Mouse (Mus musculus): Measurements from ENCODE around the gene Lat2. TPM values are rescaled to one million over a fixed set of nuclear protein-coding genes. Genes with fewer than 3 reads are reported as not detected.
"Not testable (repeated sequence)": the region's sequence is repeated elsewhere in the genome, so short reads cannot be mapped to it uniquely, and the experiment has no call there.

Lat2 gene
- 1 to 10 TPM in 1 of 2 experiments, under 1 TPM in 1; 0.87 to 1.2 TPM for total RNA-seq (2021)
- long read RNA-seq, experiment 1: 0 reads
- long read RNA-seq, experiment 2, partial matches to known transcripts: 0 of 1 reads
- long read RNA-seq, experiment 2, other reads (novel, unspliced or antisense): 1 of 1 reads

DNA sequence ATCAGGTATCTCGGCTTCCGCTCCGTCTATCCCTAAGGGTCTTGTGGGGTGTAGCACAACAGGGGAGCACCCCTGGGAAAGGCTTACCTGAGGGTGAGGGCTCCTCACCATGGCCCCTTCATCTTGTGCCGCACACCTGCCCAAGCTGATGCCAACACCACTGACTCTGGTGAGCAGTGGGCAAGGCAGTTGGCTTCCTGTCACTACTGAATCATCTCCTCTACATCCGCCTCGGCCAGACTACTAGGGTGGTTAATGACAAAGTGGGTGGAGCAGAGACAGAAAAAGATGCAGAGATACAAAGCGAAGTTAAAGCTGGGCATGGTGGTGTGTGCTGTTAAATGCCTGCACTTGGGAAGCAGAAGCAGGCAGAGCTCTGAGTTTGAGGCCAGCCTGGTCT lies at the start of gene Lat2:
Gene Lat2, minus strand, starts transcription at position 224 of the 400 bp plus-strand sequence.
- intact Hi-C loops (cut with DNase I): loop anchor here (5.0 to 10.0 kb wide), 2 partner anchors 123 to 240 kb away; no protein-coding TSS in a partner anchor
- 0 out of 2 replicates have a peak within 1 kb of the TSS, but pooled peaks have one; percentile 5 for H3K27ac ChIP-seq
- DNase-seq: no peak
- TF ChIP-seq CTCF (IDR thresholded peaks at IDR 0.05): no peak
- H3K4me3 ChIP-seq: peak within 1 kb of the TSS; percentile 2; the same call in 1 of the 2 replicates

DNA sequence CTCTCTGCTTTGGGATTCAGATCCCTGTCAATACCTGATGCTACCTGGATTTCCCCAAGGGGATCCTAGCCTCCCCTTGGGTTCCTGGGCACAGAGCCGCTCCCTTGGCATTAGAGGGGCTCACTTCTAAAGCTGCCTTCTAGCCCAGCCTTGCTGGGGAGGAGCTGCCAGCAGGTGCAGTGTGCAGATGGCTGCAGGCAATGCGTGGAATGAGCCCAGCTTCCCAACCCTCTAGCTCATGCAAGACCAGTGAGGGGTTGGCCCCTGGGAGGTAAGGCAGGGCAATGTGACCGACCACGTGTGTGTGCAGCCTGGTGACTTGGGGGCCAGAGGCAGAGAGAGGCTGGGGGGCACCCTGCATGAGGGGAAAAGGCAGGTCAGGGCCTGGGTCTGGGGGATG lies 41.9 kb upstream of the Lat2 start:
- Histone ChIP-seq H3K27ac (no peak overlapping the region), H3K4me3 (no peak overlapping the region)
- intact Hi-C loops (cut with DNase I): no loop called here
- TF ChIP-seq CTCF (IDR thresholded peaks at IDR 0.05): no peak
- no peak for DNase-seq

DNA sequence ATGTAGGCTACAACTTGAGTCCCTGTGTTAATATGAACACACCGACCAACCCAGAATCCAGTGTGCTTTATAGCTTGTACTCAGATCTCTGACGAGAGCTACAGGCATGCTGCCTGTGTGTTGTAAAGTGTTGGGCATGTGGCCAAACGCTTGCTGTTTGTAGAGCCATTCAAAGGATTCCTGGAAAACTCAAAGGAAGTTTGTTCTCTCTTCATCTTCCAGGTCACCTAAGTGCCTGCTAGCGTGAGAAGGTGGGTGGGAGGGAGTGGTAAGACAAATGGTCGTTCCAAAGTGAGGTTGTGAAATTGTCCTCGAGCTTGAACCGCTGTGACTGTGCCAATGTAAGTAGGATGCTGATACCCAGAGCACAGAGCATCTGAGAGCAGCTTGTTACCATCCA lies 37.2 kb upstream of the Lat2 start:
- Histone ChIP-seq H3K4me3 (no peak overlapping the region), H3K27ac (no peak overlapping the region)
- intact Hi-C loops (cut with DNase I): no loop called here
- no peak for TF ChIP-seq CTCF (IDR thresholded peaks at IDR 0.05)
- no peak for DNase-seq

DNA sequence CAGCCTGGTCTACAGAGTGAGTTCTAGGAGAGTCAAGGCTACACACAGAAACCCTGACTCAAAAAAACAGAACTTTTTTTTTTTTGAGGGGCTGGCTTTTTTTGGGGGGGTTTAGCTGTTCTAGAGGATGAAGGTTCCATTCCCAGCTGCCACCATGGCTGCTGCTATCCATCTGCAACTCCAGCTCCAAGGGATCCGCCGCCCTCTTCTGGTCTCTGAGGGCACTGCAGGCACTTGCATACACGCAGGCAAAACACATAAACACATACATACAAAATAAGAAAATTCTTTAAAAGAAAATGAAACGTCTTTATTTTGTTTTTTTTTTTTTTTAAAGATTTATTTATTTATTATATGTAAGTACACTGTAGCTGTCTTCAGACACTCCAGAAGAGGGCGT lies 36.1 kb upstream of the Lat2 start:
- Histone ChIP-seq H3K27ac (no peak overlapping the region), H3K4me3 (no peak overlapping the region)
- peak; percentile 70 for TF ChIP-seq CTCF (IDR thresholded peaks at IDR 0.05)
- DNase-seq: peak; percentile 67
- intact Hi-C loops (cut with DNase I): no loop called here

DNA sequence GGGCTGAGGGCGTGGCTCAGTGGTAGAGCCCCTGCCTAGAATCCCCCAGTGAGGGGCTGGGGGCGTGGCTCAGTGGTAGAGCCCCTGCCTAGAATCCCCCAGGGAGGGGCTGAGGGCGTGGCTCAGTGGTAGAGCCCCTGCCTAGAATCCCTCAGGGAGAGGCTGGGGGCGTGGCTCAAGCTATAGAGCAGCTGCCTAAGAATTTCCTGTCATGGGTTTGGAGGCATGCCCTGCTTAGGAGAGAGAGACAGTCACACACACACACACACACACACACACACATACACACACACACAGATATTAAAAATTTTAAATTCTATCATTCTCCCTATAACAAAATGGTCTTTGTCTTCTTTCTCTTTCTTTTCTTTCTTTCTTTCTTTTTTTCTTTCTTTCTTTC lies 34.2 kb upstream of the Lat2 start:
- intact Hi-C loops (cut with DNase I); H3K27ac ChIP-seq; H3K4me3 ChIP-seq; DNase-seq: not testable (repeated sequence)

DNA sequence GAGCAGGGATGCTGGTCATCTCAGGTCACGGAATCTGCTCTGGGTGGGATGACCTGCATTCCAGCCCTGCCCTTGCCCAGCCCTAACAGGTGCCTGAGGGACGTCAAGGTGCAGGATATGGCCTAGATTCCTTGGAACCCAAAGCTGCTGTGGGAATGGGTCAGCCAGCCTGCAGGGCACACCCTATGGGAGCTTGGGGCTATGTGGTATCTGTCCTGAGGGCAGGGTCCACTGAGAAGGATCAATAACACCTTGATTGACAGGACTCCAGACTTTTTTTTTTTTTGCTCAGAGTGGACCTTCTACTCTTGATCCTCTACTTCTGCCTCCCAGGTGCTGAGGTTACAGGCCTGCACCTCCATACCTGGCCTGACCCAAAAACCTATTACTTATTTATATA lies 32.6 kb upstream of the Lat2 start:
- intact Hi-C loops (cut with DNase I): no loop called here
- H3K4me3 ChIP-seq: no peak overlapping the region
- no peak for TF ChIP-seq CTCF (IDR thresholded peaks at IDR 0.05)
- H3K27ac ChIP-seq: no peak overlapping the region
- no peak for DNase-seq

DNA sequence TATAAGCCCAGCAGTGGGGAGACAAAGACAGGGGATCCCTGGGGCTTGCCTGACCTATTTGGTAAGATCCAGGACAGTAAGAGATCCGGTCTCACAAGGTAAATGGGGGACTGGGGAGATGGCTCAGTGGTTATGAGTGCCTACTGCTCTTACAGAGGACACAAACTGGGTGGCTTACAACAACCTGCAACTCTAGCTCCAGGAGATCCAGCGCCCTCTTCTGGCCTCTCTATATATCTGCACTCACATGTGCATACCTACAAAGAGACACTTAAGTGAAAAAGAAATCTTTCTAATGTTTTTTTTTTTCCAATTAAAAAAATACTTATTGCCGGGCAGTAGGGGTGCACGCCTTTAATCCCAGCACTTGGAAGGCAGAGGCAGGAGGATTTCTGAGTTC lies 31.6 kb upstream of the Lat2 start:
- Histone ChIP-seq H3K4me3 (no peak overlapping the region), H3K27ac (no peak overlapping the region)
- DNase-seq: no peak
- no peak for TF ChIP-seq CTCF (IDR thresholded peaks at IDR 0.05)
- intact Hi-C loops (cut with DNase I): no loop called here

DNA sequence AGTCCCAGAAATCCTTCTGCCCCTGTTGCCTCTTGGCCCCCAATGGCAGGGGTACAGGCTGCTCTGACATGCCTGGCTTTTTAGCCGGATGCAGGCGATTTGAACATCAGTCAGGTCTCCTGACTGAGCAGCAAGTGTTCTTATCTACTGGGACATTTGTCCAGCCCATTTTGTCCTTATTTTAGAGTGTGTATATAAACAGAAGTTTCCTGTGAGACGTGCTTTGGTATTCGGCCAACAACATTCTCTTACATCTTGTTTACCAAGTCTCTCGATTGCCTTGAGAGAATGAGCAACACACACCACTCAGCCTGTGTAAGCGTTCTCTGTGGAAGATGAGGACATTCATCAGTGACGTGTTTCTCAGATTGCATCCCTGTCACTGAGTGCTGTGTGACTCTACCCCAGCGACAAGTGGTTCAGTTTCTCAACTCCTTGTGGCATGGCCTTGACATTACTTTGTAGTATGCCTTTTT lies 29.9 kb upstream of the Lat2 start:
- DNase-seq: no peak
- no peak for TF ChIP-seq CTCF (IDR thresholded peaks at IDR 0.05)
- H3K4me3 ChIP-seq: no peak overlapping the region
- intact Hi-C loops (cut with DNase I): no loop called here
- H3K27ac ChIP-seq: peak overlapping the region; percentile 74

DNA sequence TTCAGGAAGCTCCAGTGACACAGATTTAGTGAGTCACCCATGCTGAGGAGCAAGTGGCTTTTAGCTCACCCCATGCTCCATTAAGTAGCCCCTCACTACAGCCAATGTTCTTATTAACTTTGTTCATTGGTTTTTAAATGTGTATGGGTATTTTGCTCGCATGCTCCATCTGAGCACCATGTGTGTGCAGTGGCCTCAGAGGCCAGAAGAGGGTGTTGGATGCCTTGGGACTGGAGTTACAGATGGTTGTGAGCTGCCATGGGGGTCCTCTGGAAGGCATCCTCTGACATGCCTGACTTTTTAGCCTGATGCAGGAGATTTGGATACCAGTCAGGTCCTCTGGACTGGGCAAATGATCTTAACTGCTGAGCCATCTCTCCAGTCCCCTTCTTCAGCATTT lies 29.3 kb upstream of the Lat2 start:
- no peak for DNase-seq
- intact Hi-C loops (cut with DNase I): no loop called here
- Histone ChIP-seq H3K27ac (peak overlapping the region; percentile 74), H3K4me3 (no peak overlapping the region)
- TF ChIP-seq CTCF (IDR thresholded peaks at IDR 0.05): no peak

DNA sequence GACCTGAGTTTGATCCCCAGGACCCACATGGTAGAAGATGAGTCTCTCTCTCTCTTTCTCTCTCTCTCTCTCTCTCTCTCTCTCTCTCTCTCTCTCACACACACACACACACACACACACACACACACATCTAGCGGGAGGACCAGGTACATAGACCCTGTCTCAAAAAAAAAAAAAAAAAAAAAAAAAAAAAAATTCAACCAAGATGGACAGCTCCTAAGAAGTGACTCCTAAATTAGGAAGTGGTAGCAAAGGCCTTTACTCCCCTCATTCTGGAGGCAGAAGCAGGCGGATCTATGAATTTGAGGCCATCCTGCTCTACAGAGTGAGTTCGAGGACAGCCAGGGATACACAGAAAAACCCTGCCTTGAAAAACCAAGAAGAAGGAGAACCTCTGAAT lies 25.5 kb upstream of the Lat2 start:
- Histone ChIP-seq H3K27ac (no peak overlapping the region), H3K4me3 (no peak overlapping the region)
- no peak for DNase-seq
- no peak for TF ChIP-seq CTCF (IDR thresholded peaks at IDR 0.05)
- intact Hi-C loops (cut with DNase I): no loop called here

DNA sequence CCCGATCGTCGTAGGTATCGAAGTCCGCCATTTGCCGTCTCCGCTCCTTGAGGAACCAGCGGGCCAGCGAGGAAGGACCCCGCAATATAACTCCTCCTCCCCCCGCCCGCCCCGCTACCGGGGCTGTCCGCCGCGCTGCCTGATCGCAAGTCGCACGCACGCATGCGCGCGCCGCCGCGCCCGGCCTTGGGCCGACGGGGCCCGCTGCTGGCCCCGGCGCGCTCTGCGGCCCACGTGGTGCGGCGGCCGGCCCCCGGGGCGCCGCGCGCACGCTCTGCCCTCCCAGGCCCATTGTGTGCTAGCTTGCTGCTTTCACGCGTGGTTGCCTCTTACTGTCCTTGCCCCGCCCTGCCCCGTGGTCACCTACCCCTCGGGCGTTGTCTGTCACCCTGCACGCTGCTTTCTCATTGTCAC lies 24.5 kb upstream of the Lat2 start, which contains the start of gene Eif4h:
Gene Eif4h, minus strand, starts transcription at position 222 of the 414 bp plus-strand sequence.
- no peak for TF ChIP-seq CTCF (IDR thresholded peaks at IDR 0.05)
- Histone ChIP-seq H3K27ac (peak within 1 kb of the TSS; percentile 98), H3K4me3 (peak within 1 kb of the TSS; percentile 100)
- intact Hi-C loops (cut with DNase I): loop anchor here (5.0 kb wide), 1 partner anchor 48 kb away; the partner anchor contains the start of gene Limk1
- peak; percentile 98 for DNase-seq

DNA sequence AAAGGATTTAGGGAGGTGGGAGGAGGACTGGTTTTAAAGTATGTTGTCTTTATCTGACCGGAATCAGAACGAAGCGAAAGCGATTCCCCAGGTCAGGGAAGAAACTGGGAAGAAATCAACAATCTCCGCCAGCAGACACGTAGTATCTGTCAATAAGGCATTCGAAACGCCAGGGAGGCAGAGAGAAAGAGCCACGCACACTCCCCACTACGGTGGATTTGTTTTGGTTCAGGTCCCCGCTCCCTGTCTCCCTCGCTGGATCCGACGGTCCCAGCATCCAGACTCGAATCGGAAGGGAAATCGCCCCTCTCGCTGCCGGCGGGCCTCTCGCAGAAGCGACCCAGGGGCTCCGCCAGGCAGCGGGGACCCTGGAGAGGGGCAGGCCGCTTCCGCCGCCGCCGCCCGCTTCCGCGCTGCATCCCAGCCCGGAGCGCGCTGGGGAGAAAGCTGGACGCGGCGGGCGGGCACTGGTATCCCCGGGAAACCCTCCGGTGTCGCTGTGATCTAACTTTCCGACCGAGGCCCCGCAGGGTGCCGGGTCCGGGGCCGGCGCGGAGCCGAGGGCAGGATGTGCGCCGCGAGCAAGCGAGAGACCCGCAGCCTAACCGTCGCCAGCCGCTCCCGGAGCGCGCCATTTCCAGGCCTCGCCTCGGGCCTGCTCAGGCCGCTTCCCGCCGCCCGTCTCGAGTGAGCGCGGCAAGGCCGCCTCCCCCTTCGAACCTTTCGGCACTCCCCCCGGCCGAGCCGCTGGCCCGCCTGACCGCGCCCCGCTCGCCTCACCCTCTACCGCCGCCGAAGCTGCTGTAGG lies 23.8 kb upstream of the Lat2 start:
- DNase-seq: no peak
- intact Hi-C loops (cut with DNase I): loop anchor here (5.0 kb wide), 1 partner anchor 49 kb away; the partner anchor contains the start of gene Limk1
- no peak for TF ChIP-seq CTCF (IDR thresholded peaks at IDR 0.05)
- H3K4me3 ChIP-seq: peak overlapping the region; percentile 100
- peak overlapping the region; percentile 98 for H3K27ac ChIP-seq

DNA sequence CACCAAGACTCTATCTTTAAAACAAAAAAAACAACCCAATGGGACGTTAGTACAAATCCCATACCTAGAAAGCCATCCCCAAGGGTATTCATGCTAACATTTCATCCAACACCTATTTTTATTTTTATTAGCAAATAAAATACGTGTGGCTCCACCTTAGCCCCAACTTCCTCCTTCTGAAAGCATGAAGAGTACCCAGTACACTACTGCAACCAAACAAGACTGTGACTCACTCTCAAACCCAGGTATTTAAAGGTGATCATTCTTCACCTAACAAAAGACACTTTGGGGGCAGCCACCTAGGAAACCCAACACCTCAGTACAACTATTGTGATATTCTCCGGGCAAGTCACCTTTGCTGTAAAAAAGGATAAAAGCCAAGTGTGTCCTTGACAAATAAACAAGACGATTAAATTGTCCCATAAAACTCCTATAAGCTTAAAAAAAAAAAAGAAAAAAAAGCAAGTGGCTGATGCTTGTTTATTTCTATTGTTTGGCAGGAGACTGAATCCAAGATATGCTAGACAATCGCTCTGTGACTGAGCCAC lies 23.1 kb upstream of the Lat2 start:
- TF ChIP-seq CTCF (IDR thresholded peaks at IDR 0.05): no peak
- peak overlapping the region; percentile 98 for H3K27ac ChIP-seq
- no peak for DNase-seq
- intact Hi-C loops (cut with DNase I): loop anchor here (5.0 kb wide), 1 partner anchor 49 kb away; the partner anchor contains the start of gene Limk1
- peak overlapping the region; percentile 100 for H3K4me3 ChIP-seq
